Mouse (Mus musculus): ENCODE results near the gene Polr2f.

Polr2f gene

GRCm38 (mm10) chr15:79199390-79199976, 58.7 kb downstream of the Polr2f start:
- Histone ChIP-seq H3K36me3 (ENCODE audit: control insufficient read depth, insufficient read depth, low read length, poor library complexity, severe bottlenecking) (no peaks in the 10 kb centered on the region), H3K27me3 (ENCODE audit: control insufficient read depth, insufficient read depth, low read length, poor library complexity, severe bottlenecking) (no peaks in the 10 kb centered on the region)
- no peak for DNase-seq (ENCODE audit: low read depth, low spot score)
